Mouse (Mus musculus) lung, postnatal 14 days (tissue): Measurements from ENCODE around the gene Nectin2.
"Not testable (repeated sequence)": the region's sequence is repeated elsewhere in the genome, so short reads cannot be mapped to it uniquely, and the experiment has no call there.

Experiments used
- DNase-seq: peaks from one replicate; pipeline ENCODE4 v3.0.0; 2021

Gene Nectin2

GRCm38 (mm10) chr7:19702859-19703555, 47.3 kb downstream of the Nectin2 start:
- no peak for DNase-seq

GRCm38 (mm10) chr7:19701069-19701761, 49.1 kb downstream of the Nectin2 start:
- DNase-seq: peak; percentile 86

GRCm38 (mm10) chr7:19700299-19701068, 49.8 kb downstream of the Nectin2 start:
- DNase-seq: no peak

- DNase-seq: no peak
These were observed 50.5 kb downstream of the Nectin2 start for GRCm38 (mm10) chr7:19699827-19700148.

- DNase-seq: peak; percentile 62
These were observed 51.1 kb downstream of the Nectin2 start, which contains the start of gene Apoe for GRCm38 (mm10) chr7:19698907-19699826. TSS of gene Apoe (minus strand) at chr7:19699188.

GRCm38 (mm10) chr7:19697949-19698906, 52.1 kb downstream of the Nectin2 start:
- peak; percentile 40 for DNase-seq

- DNase-seq: no peak
These were observed 53.9 kb downstream of the Nectin2 start for GRCm38 (mm10) chr7:19696336-19696873.

- no peak for DNase-seq
These were observed 54.4 kb downstream of the Nectin2 start for GRCm38 (mm10) chr7:19695881-19696280.

GRCm38 (mm10) chr7:19695213-19695594, 55.1 kb downstream of the Nectin2 start:
- no peak for DNase-seq

GRCm38 (mm10) chr7:19694336-19695212, 55.7 kb downstream of the Nectin2 start:
- DNase-seq: no peak

- DNase-seq: peak; percentile 80
These were observed 56.9 kb downstream of the Nectin2 start for GRCm38 (mm10) chr7:19693421-19693820.

GRCm38 (mm10) chr7:19691873-19692865, 58.1 kb downstream of the Nectin2 start, which contains the start of gene Apoc1:
TSS of gene Apoc1 (minus strand) at chr7:19692660.
- DNase-seq: peak; percentile 64

- no peak for DNase-seq
These were observed 58.8 kb downstream of the Nectin2 start for GRCm38 (mm10) chr7:19691434-19691833.

GRCm38 (mm10) chr7:19690845-19691244, 59.4 kb downstream of the Nectin2 start:
- DNase-seq: no peak

GRCm38 (mm10) chr7:19688611-19689010, 61.7 kb downstream of the Nectin2 start:
- DNase-seq: no peak

- DNase-seq: no peak
These were observed 62.2 kb downstream of the Nectin2 start for GRCm38 (mm10) chr7:19688101-19688500.

- DNase-seq: not testable (repeated sequence)
These were observed 63.2 kb downstream of the Nectin2 start for GRCm38 (mm10) chr7:19686927-19687583.

- DNase-seq: no peak
These were observed 63.8 kb downstream of the Nectin2 start for GRCm38 (mm10) chr7:19686521-19686920.
